Mouse (Mus musculus): ENCODE measurements around the gene Wwtr1.

Gene Wwtr1

GRCm38 (mm10) chr3:57575660-57576055 lies at the start of gene Wwtr1:
TSS of gene Wwtr1 (minus strand) at chr3:57575910.
- peak; percentile 94 for DNase-seq (ENCODE audit: low spot score)

- DNase-seq (ENCODE audit: low spot score) = peak; percentile 18
Measured at GRCm38 (mm10) chr3:57619718-57620117, 44.0 kb upstream of the Wwtr1 start.

DNA sequence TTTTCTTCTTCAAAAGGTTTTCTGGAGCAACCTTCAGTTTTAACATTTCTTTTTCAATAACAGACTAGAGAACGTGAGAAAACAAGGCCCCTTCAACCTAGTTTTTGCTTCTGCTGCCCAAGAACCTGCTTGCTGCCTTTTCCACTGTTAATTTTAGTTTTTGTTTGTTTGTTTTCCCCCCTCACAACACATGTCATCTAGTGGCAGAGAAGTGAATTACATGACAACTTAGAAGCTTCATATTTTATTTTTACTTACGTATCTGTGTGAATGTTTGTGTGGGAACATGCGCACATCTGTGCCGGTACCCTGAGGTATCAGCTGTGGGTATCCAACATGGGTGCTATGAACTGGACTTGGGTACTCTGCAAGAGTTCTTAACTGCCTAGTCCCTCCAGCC lies 39.9 kb upstream of the Wwtr1 start:
- no peak for DNase-seq (ENCODE audit: low spot score)

GRCm38 (mm10) chr3:57612430-57612997 lies 36.8 kb upstream of the Wwtr1 start:
- no peak for DNase-seq (ENCODE audit: low spot score)

DNA sequence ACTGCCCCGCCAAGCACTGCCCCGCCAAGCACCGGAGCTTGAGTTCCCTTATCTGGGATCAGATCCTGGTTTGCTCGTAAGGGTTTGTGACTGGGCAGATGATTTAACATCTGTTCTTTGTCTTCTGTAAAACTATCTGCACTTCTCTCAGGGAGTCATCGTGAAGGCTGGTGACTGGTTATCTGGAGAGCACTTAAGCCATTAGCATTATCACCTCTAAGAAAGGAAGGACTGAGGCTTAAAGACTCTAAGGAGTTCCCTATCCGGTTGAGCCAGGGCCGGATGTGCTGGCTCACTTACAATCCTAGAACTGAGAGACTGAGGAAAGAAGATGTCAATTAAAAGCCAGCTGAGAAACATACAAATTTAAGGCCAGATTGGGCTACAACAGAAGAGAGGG lies 36.1 kb upstream of the Wwtr1 start:
- DNase-seq (ENCODE audit: low spot score) = no peak

DNA sequence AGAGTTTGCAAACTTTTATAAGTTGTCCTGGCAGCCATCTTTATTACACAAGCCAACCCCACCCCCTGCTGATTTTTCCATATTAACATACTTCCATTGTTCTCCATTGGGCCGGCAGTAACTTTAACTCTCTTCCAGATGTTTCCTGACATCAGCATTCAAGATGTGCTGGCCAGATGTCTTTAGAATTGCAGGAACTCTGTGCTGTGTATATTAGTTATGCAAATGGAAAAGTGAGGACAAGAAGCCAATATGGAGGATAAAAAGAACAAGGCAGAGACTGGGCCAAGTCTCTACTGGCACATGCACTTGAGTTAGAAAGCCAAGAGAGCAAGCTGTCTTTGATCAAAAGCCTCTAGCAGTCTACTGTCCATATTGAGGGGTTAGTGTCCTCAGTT lies 28.9 kb upstream of the Wwtr1 start:
- peak; percentile 10 for DNase-seq (ENCODE audit: low spot score)

DNA sequence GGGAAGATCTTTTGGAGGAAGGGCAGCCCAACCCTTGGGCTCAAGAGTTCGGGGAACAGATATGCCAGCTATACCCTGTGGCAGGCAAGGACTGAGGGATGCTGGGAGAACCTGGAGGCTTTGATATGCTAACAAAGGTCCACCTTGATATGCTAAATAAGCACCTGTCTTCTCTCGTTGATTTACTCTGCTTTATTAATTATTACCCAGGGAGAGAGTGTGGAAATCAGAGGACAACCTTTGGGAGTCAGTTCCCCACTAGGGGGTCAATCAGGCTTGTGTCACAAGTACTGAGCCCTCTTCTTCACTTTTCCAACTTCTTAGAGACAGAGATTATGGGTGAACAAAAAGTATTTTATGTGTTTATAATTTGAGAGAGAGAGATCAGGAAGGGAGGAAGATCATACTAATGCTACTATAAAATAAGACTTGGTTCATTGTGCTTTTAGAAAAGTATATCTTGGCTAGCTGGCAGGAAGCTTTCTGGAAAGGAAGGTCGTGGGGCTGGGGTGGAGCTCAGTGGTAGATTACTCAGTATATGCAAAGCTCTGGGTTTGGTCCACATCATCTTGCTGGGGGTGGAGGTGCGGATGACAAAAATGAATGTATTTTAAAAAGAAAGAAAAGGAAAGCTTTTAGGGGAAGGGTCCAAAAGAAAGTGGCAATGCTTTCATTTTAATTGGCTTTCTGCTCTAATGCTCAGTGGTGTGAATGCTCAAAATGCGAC lies 28.3 kb upstream of the Wwtr1 start:
- DNase-seq (ENCODE audit: low spot score) = no peak

GRCm38 (mm10) chr3:57602610-57603009 lies 26.9 kb upstream of the Wwtr1 start:
- DNase-seq (ENCODE audit: low spot score) = no peak

- no peak for DNase-seq (ENCODE audit: low spot score)
Measured at GRCm38 (mm10) chr3:57596566-57596965, 20.9 kb upstream of the Wwtr1 start.

DNA sequence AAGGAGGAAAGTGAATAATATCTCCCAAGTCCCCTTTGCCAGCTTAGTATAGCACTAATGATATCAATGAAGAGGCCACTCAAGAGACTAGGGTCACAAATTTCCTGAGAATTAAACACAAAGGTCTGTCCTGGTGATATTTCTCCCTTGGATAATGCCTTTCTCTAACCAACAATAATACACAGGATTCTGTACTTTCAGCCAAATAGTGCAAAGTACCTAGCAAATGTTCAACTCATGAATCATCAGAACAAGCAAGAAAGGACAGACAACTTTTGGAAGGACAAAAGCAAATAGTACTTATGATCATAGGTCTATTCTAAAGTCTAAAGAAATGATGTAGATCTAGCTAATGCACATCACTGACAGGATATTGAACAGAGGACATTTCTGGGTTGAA lies 19.8 kb upstream of the Wwtr1 start:
- DNase-seq (ENCODE audit: low spot score) = no peak

DNA sequence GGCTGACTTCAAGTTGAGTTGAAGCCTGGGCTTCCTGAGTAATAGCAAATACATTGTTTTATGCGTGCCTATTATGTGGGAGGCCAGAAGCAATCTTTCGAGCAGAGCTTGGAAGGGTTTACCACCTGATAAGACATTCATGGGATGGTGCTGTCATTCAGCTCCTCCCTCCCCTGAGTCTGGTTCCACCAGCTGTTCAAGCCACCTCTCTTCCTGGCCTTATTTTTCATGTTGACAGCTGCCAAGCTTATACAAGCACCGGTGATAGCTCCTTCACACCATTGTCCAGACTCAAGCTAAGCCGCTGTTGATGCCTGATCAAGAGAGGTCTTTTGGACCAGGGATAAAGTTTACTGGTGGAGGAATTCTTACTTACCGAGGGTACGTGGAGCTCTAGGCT lies 10.3 kb upstream of the Wwtr1 start:
- no peak for DNase-seq (ENCODE audit: low spot score)

- DNase-seq (ENCODE audit: low spot score) = no peak
Measured at GRCm38 (mm10) chr3:57583533-57583932, 7.8 kb upstream of the Wwtr1 start.

DNA sequence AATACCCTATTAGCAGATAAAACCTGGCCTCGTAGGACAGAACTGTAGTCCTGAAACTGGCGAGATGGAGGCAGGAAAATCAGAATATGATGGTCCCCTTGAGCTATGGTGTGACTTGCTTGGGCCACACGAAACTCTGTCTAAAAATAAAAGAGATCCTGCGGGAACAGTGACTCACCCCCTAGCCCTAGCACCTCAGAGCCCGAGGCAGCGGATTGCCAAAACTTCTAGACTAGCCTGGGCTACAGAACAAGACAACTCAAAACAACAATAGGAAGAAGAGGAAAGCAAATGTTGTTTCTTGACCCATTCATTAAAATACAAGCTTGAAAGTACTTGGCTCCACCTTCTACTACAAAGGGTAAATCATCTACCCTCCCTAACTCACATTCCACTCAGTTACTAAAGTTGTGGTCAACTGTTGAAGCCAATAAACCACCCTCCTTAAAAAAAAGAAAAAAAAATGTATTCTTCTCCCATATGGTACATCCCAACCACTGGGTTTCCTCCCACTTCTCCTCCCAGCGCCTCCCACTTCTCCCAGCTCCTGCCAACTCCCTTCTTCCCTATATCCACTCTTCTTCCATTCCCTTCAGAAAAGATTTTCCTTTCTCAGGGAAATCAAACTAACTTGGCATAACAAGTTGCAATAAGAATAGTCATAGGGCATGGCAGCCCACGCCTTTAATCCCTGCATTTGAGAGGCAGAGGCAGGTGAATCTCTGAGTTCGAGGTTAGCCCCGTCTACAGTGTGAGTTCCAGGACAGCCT lies 4.9 kb upstream of the Wwtr1 start:
- DNase-seq (ENCODE audit: low spot score) = no peak

GRCm38 (mm10) chr3:57576056-57576824 lies 530 bp upstream of the Wwtr1 start:
- DNase-seq (ENCODE audit: low spot score) = peak; percentile 76

GRCm38 (mm10) chr3:57574885-57575659 lies 638 bp downstream of the Wwtr1 start:
- peak; percentile 57 for DNase-seq (ENCODE audit: low spot score)

DNA sequence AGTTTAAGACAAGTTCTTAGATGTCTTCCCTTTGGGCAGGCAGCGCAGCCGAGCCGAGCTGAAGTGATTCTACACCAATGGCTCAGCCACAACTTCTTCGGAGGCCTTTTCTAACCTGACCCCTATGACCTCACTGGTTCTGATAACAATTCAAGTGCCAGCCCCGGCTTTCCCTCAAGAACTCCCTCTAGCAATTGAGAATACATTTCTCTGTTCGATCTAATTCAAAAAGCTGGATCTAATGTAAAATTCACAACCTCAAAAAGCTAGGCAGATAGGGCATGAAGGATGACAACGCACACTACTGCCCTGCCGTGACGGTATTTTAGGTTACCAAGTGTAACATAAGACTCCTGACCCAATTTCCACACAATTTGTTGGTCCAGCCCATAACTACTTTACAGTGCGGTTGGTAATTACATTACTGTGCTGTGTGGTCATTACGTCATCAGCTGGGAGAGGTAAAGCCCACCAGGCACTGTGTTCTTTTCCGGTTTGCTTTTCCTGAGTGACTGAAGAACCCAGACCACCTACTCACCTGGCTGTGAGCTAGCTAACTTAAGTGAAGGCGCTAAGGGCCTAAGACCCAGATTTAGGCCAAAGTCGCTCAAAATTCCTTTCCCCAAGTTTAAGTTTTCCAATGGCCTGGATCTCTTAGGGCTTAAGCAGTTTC lies 1.7 kb downstream of the Wwtr1 start:
- no peak for DNase-seq (ENCODE audit: low spot score)

- DNase-seq (ENCODE audit: low spot score) = no peak
Measured at GRCm38 (mm10) chr3:57572331-57572975, 3.3 kb downstream of the Wwtr1 start.

DNA sequence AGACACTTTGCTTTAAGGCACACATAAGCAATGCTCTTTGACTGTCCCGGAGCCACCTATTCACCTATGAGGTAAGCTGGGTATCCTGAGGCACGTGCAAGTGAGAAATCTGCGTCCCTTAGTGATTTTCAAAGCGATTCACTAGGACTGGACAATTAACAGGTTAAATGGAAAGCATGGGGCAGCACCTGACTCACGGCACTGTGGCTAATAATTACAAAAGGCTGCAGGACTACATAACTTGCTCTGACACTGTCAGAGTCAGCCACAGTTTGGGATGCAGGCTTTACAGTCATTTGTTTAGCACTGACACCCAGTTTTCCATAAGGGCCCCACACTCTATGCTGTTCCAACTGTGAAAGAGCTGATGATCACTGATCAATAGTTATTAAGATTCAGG lies 9.1 kb downstream of the Wwtr1 start:
- no peak for DNase-seq (ENCODE audit: low spot score)

DNA sequence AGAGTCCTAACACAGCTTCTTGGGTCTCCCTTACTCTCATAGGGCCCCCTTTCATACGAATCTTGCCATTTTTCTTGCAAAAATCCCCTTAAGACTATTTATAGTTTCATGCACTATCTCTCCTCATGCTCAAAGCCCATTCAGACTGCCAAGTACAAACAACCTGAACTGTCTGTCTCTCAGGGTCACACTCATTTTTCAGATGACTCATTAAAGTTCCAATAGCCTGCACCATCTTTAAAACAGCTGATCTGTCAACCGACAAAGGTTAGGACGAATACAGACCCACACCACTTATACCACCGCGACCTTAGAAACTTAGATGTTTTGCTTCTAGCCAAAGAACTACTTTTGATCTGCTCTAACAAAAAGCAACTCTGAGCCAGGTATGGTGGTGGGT lies 12.1 kb downstream of the Wwtr1 start:
- DNase-seq (ENCODE audit: low spot score) = no peak

DNA sequence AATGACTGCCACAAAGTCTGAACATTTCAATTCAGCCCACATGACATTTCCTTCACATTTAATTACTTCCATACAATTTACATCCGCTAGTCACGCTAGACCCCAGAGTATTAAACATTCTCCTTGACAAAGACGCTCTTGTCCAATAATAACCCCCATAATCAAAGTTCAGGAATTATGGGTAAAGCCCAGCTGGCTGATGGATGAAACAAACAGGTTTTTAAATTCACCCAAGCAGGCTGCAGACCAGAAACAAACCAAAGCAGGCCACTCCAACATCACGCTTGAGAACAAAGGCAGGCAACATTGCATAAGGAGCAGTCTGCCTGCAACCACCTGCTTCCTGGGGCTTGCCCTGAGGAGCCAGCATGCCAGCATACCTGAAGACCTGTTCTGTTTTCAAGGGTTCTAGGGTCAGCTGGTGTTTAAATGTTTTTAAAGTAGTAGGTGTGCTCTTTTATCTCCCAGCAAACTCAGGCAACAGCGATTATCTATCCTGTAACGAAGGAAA lies 12.7 kb downstream of the Wwtr1 start:
- no peak for DNase-seq (ENCODE audit: low spot score)

Data from urinary bladder, postnatal 14 days (tissue).